Mouse (Mus musculus) heart, adult 2 months (tissue): ENCODE data around the gene Nat8f4. TPM values are rescaled to one million over a fixed set of nuclear protein-coding genes. Genes with fewer than 3 reads are reported as not detected.
"Not testable (repeated sequence)": the region's sequence is repeated elsewhere in the genome, so short reads cannot be mapped to it uniquely, and the experiment has no call there.

ENCODE experiments used
- DNase-seq, 2 experiments: peaks; one replicate each; pipeline ENCODE4 v3.0.0; 2021
- H3K27ac ChIP-seq: fragments of 200-600 bp; 2 replicates; pipeline ENCODE4 v1.8.1; 2022
- H3K27me3 ChIP-seq: fragments of 200-500 bp; 2 replicates; pipeline ENCODE4 v1.6.1; 2012; ENCODE audit warnings: mild to moderate bottlenecking, low read length, inconsistent platforms, mixed read lengths; ENCODE audit not compliant: control insufficient read depth, insufficient read depth
- H3K36me3 ChIP-seq: fragments of 200-500 bp; 2 replicates; pipeline ENCODE4 v1.6.1; 2012; ENCODE audit warnings: low read length, inconsistent platforms; ENCODE audit not compliant: control insufficient read depth, insufficient read depth
- H3K4me1 ChIP-seq: fragments of 200-500 bp; 2 replicates; pipeline ENCODE4 v1.6.1; 2011; ENCODE audit warnings: low read length; ENCODE audit not compliant: control insufficient read depth, insufficient read depth
- H3K4me3 ChIP-seq: fragments of 200-600 bp; 2 replicates; pipeline ENCODE4 v1.8.1; 2022
- H3K79me2 ChIP-seq: fragments of 200-500 bp; replicated peaks from 2 replicates; pipeline ENCODE4 v1.6.1; 2012; ENCODE audit warnings: mild to moderate bottlenecking, inconsistent platforms, low read length, moderate library complexity, mixed read lengths; ENCODE audit not compliant: control insufficient read depth, insufficient read depth
- H3K9ac ChIP-seq: fragments of 200-500 bp; 2 replicates; pipeline ENCODE4 v1.6.1; 2012; ENCODE audit warnings: low read depth, mild to moderate bottlenecking, control low read depth, inconsistent platforms, low read length, mixed read lengths
- CTCF ChIP-seq: fragments of 200-600 bp; IDR thresholded peaks from 2 replicates; pipeline ENCODE4 v1.8.1; 2022; ENCODE audit warnings: antibody characterized with exemption, mild to moderate bottlenecking, moderate library complexity
- EP300 ChIP-seq: fragments of 200-500 bp; IDR thresholded peaks from 2 replicates; pipeline ENCODE4 v1.6.1; 2011; ENCODE audit warnings: low read depth, low read length, control low read depth; ENCODE audit not compliant: insufficient read depth
- POLR2A ChIP-seq: fragments of 200-500 bp; IDR thresholded peaks from 2 replicates; pipeline ENCODE4 v1.6.1; 2011; ENCODE audit warnings: mild to moderate bottlenecking, low read depth, low read length, control low read depth; ENCODE audit not compliant: insufficient read depth
- WGBS: fragments of 180-500 bp; shearing (Covaris S2); methylation state at CpG from one replicate; pipeline ENCODE4 v1.1.7; 2018; 5-methylcytosine and 5-hydroxymethylcytosine counted together
- intact Hi-C: fragments of 180-260 bp; cut with DNase I; formaldehyde crosslinking; loops from one replicate; pipeline ENCODE4 v1.15.1; 2025
- polyA plus RNA-seq: library from polyadenylated mRNA; depleted of rRNA; stranded (reverse); fragments of >200 nt; gene quantifications from 2 replicates; pipeline ENCODE4 v1.2.3, GENCODE M21; 2012
- total RNA-seq, 2 experiments: library from RNA; stranded (reverse); gene quantifications; 2 replicates each; pipeline ENCODE4 v1.2.3; 2021

Nat8f4 gene
- total and polyA plus RNA-seq, 3 experiments = 0.66 to 0.76 (median 0.73) TPM

- Histone ChIP-seq H3K27me3 (no peaks in the 10 kb centered on the region), H3K4me1 (peaks cover 4% of the 10 kb centered on the region), H3K9ac (no peak overlapping the region), H3K27ac (no peak overlapping the region), H3K79me2 (no peaks in the 10 kb centered on the region), H3K36me3 (peaks cover 3% of the 10 kb centered on the region; the same call in 1 of the 2 replicates), H3K4me3 (no peak overlapping the region)
- no peak for DNase-seq
- TF ChIP-seq POLR2A = no peak
- no peak for TF ChIP-seq CTCF
- TF ChIP-seq EP300 = no peak
- intact Hi-C loops = loop anchor here (5.0 to 10.0 kb wide), 2 partner anchors 43 to 465 kb away; partner anchors contain the start of genes Cct7, Dusp11 and Pradc1
- WGBS = 91% methylated on average over 4 of the region's 4 CpGs
Measured at GRCm38 (mm10) chr6:85919401-85919800, 14.7 kb upstream of the Nat8f4 start.

- H3K9ac ChIP-seq, H3K4me1 ChIP-seq, DNase-seq, H3K27ac ChIP-seq, H3K36me3 ChIP-seq, H3K4me3 ChIP-seq, H3K27me3 ChIP-seq, H3K79me2 ChIP-seq: not testable (repeated sequence)
- intact Hi-C loops = loop anchor here (5.0 to 10.0 kb wide), 2 partner anchors 44 to 464 kb away; partner anchors contain the start of genes Cct7, Dusp11 and Pradc1
- WGBS = 96% methylated on average over 3 of the region's 3 CpGs
Measured at GRCm38 (mm10) chr6:85918341-85918740, 13.7 kb upstream of the Nat8f4 start.

- Histone ChIP-seq H3K36me3 (peaks cover 3% of the 10 kb centered on the region; the same call in 1 of the 2 replicates), H3K4me1 (peaks cover 4% of the 10 kb centered on the region), H3K27me3 (no peaks in the 10 kb centered on the region), H3K4me3 (no peak overlapping the region), H3K9ac (no peak overlapping the region), H3K27ac (peak overlapping the region; percentile 91), H3K79me2 (no peaks in the 10 kb centered on the region)
- TF ChIP-seq POLR2A = no peak
- TF ChIP-seq EP300 = no peak
- no peak for TF ChIP-seq CTCF
- intact Hi-C loops = loop anchor here (5.0 to 10.0 kb wide), 2 partner anchors 46 to 462 kb away; partner anchors contain the start of genes Cct7, Dusp11 and Pradc1
- 84% methylated on average over 6 of the region's 6 CpGs for WGBS
- no peak for DNase-seq
Measured at GRCm38 (mm10) chr6:85916596-85916995, 11.9 kb upstream of the Nat8f4 start.

- not testable (repeated sequence) for H3K36me3 ChIP-seq, H3K27me3 ChIP-seq, H3K4me1 ChIP-seq, H3K79me2 ChIP-seq
- under 1% methylated on average over 61 of the region's 61 CpGs for WGBS
- DNase-seq = peak; percentile 91 to 92
- H3K27ac ChIP-seq = peak within 1 kb of the TSS; percentile 91
- peak within 1 kb of the TSS; percentile 85 for H3K9ac ChIP-seq
- intact Hi-C loops = loop anchor here (5.0 to 10.0 kb wide), 2 partner anchors 46 to 461 kb away; partner anchors contain the start of genes Cct7, Dusp11 and Pradc1
- H3K4me3 ChIP-seq = peak within 1 kb of the TSS; percentile 82
- TF ChIP-seq CTCF = peak; percentile 77
- peak; percentile 61 for TF ChIP-seq POLR2A
Measured at GRCm38 (mm10) chr6:85915539-85916513, 11.1 kb upstream of the Nat8f4 start, which contains the start of gene Nat8f1. Gene Nat8f1, minus strand, starts transcription at chr6:85915687.

DNA sequence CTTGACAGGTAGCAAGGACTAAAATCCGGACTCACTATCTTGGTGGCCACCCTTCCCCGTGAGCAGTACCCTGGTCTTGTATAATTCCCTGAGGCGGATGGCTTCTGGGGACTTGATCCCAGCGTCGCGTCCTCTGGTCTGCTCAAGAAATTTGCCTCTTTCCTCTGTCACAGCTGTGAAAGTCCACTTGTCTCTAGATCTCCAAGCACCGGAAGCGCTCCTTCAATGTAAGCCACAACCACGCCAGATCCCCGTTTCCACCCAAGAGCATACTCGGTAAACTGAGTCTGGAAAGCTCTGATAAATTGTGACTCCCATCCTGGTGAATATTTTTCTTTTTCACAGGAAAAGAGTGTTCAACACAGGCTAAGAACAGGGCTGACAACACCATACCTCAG, 10.5 kb upstream of the Nat8f4 start:
- H3K4me3 ChIP-seq = peak overlapping the region; percentile 82
- H3K79me2 ChIP-seq = no peaks in the 10 kb centered on the region
- peaks cover 3% of the 10 kb centered on the region; the same call in 1 of the 2 replicates for H3K36me3 ChIP-seq
- no peaks in the 10 kb centered on the region for H3K27me3 ChIP-seq
- TF ChIP-seq POLR2A (no peak), CTCF (no peak), EP300 (no peak)
- DNase-seq = no peak
- peak overlapping the region; percentile 91 for H3K27ac ChIP-seq
- intact Hi-C loops = loop anchor here (5.0 to 10.0 kb wide), 2 partner anchors 47 to 460 kb away; partner anchors contain the start of genes Cct7, Dusp11 and Pradc1
- peaks cover 4% of the 10 kb centered on the region for H3K4me1 ChIP-seq
- H3K9ac ChIP-seq = peak overlapping the region; percentile 71
- WGBS = 2% methylated on average over 11 of the region's 11 CpGs

- H3K4me3 ChIP-seq = no peak within 1 kb of the TSS
- no peak for DNase-seq
- TF ChIP-seq POLR2A = no peak
- TF ChIP-seq EP300 = no peak
- no peak for TF ChIP-seq CTCF
- no peaks in the 10 kb centered on the region for H3K79me2 ChIP-seq
- intact Hi-C loops = loop anchor here (10.0 kb wide), 1 partner anchor 457 kb away; the partner anchor contains the start of genes Cct7 and Pradc1
- peaks cover 3% of the 10 kb centered on the region; the same call in 1 of the 2 replicates for H3K36me3 ChIP-seq
- no peak within 1 kb of the TSS for H3K9ac ChIP-seq
- H3K4me1 ChIP-seq = peaks cover 6% of the 10 kb centered on the region
- H3K27me3 ChIP-seq = no peaks in the 10 kb centered on the region
- H3K27ac ChIP-seq = no peak within 1 kb of the TSS
- 78% methylated on average over 3 of the region's 3 CpGs for WGBS
Measured at GRCm38 (mm10) chr6:85911587-85911986, 6.9 kb upstream of the Nat8f4 start, which contains the start of gene Tprkb. Gene Tprkb, plus strand, starts transcription at chr6:85911865.
